Mouse (Mus musculus): Measurements from ENCODE around the gene Pde4a. TPM values are rescaled to one million over a fixed set of nuclear protein-coding genes. Genes with fewer than 3 reads are reported as not detected.
A peak's percentile ranks its signal among the peaks of the same experiment; 100 is the strongest.

Pde4a gene
- total and polyA plus RNA-seq, 2 experiments from 2014 or later: 45.0 to 47.7 TPM

DNA sequence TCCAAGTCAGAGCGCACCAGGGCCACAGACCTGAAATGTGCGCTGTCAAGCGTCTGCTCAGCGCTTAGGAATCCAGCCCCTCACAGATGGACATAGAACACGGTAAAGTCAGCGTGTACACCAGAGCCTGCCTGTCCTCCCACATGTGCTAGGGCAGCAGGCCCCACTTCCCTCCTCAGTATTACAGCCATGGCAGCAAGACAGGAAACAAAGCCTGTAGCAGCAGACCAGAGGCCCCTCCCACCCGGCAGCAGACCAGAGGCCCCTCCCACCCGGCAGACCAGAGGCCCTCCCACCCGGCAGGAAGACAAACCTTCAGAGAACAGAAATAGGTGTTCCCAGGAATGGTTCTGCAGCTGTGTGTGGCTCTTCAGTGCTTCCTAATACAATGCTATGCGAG is 18.8 kb upstream of the Pde4a start:
- Histone ChIP-seq H3K27me3 (ENCODE audit: insufficient read depth, low read length) (no peaks in the 10 kb centered on the region), H3K9ac (replicated peaks; ENCODE audit: low read length) (no peak overlapping the region), H3K4me2 (ENCODE audit: low read depth, low read length) (no peak overlapping the region), H3K27ac (no peak overlapping the region), H3K36me3 (ENCODE audit: insufficient read depth, low read length) (peaks cover 27% of the 10 kb centered on the region; the same call in 1 of the 2 replicates), H3K4me3 (ENCODE audit: low read length) (no peak overlapping the region), H3K4me1 (ENCODE audit: insufficient read depth, low read length) (peaks cover 11% of the 10 kb centered on the region), H3K9me3 (ENCODE audit: low read length) (no peaks in the 10 kb centered on the region)
- ATAC-seq (no peak), DNase-seq (ENCODE audit: low spot score) (no peak)
- 51% methylated on average over 10 of the region's 10 CpGs for WGBS
- TF ChIP-seq CTCF (IDR thresholded peaks at IDR 0.05; ENCODE audit: low read depth): no peak

DNA sequence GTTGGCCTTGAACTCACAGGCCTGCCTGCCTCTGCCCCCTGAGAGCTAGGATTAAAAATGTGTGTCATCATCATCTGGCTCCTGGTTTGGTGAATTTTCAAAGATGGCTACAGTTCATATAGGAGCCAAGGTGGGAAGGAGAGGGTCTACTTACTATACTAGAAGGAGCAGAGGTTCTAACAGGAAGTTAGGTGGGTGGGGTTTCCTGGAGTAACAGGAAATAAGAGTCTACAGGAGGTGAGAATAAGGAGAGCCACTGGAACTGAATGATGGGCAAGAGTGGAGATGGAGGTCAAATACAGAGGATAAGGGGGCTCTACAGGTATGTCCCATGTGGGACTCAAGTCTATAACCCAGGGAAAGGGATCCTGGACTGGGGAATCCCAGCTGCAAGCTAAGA is 17.1 kb upstream of the Pde4a start:
- Histone ChIP-seq H3K9me3 (ENCODE audit: low read length) (no peaks in the 10 kb centered on the region), H3K36me3 (ENCODE audit: insufficient read depth, low read length) (peaks cover 11% of the 10 kb centered on the region; the same call in 1 of the 2 replicates), H3K9ac (replicated peaks; ENCODE audit: low read length) (peak overlapping the region; percentile 77; the same call in 1 of the 2 replicates), H3K4me3 (ENCODE audit: low read length) (peak overlapping the region; percentile 84), H3K4me2 (ENCODE audit: low read depth, low read length) (peak overlapping the region; percentile 70), H3K27ac (no peak overlapping the region), H3K4me1 (ENCODE audit: insufficient read depth, low read length) (peaks cover 11% of the 10 kb centered on the region), H3K27me3 (ENCODE audit: insufficient read depth, low read length) (peaks cover 4% of the 10 kb centered on the region; the same call in 1 of the 2 replicates)
- no peak for ATAC-seq
- no peak for DNase-seq (ENCODE audit: low spot score)
- TF ChIP-seq CTCF (IDR thresholded peaks at IDR 0.05; ENCODE audit: low read depth): no peak

DNA sequence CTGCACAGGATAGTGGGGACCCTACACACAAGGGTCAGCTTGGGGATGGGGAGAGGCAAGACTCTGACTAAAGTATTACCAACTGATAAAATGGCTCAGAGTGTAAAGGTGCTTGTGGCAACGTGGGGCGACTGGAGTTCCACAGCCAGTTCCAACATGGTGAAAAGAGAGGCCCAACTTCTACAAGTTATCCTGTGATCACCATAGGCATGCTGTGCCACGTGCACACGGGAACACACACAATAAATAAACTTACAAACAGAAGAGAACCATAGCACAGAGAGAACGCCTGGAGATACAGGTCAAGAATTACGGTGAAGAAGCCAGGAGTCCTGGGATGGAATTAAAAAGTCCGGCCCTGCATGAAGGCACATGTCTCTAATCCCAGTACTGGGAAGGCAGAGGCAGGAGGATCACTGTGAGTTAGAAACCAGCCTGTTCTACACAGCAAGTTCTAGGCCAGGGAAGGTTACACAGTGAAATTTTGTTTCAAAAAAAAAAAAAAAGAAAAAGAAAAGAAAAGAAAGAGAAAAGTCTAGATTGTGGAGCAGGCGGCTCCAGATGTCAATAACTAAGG is 16.3 kb upstream of the Pde4a start:
- H3K27ac ChIP-seq: peak overlapping the region; percentile 80; the same call in 1 of the 2 replicates
- peak overlapping the region; percentile 84 for H3K4me3 ChIP-seq (ENCODE audit: low read length)
- ATAC-seq (no peak), DNase-seq (ENCODE audit: low spot score) (no peak)
- peak overlapping the region; percentile 70 for H3K4me2 ChIP-seq (ENCODE audit: low read depth, low read length)
- no peaks in the 10 kb centered on the region for H3K9me3 ChIP-seq (ENCODE audit: low read length)
- H3K27me3 ChIP-seq (ENCODE audit: insufficient read depth, low read length): peaks cover 4% of the 10 kb centered on the region; the same call in 1 of the 2 replicates
- peaks cover 11% of the 10 kb centered on the region; the same call in 1 of the 2 replicates for H3K36me3 ChIP-seq (ENCODE audit: insufficient read depth, low read length)
- no peak for TF ChIP-seq CTCF (IDR thresholded peaks at IDR 0.05; ENCODE audit: low read depth)
- WGBS: 13% methylated on average over 8 of the region's 8 CpGs
- H3K4me1 ChIP-seq (ENCODE audit: insufficient read depth, low read length): peaks cover 11% of the 10 kb centered on the region
- H3K9ac ChIP-seq (replicated peaks; ENCODE audit: low read length): peak overlapping the region; percentile 77

DNA sequence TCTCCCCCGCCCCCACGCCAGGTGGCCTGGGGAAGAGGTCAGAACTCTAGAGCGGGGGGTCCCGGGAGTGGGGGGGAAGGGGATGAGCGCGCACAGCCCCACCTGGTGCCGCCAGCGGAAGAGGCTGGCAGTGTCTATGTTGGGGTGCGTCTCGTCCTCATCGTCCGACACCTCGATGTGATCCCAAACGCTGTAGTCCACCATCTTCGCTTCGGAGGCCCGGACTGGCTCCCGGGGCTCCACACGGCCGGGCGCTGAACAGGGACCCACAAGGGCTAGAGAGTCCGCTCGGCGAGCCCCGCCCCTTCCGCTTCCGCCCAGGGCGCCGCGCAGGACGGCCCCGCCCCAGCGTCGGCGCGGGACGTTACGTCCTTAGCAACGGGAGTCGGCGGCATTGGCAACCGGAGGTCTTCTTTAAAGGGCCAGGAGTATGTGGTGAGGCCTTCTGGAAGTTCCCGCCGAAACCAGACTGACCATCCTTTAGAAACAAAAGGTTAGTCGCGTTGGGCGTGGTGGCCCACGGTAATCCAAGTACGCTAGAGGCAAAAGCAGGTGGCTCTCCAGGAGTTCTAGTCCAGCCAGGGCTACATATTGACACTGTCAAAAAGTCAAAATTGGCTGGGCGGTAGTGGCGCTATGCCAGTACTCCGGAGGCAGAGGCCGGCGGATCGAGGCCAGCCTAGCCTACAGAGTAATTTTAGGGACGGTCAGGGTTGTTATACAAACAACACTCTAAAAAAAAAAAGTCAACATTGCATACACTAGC is 15.7 kb upstream of the Pde4a start, which contains the start of gene Cdc37:
Cdc37 (minus strand) TSS at position 329 of the 766 bp plus-strand sequence.
- peak; percentile 98 for ATAC-seq
- TF ChIP-seq CTCF (IDR thresholded peaks at IDR 0.05; ENCODE audit: low read depth): no peak
- H3K36me3 ChIP-seq (ENCODE audit: insufficient read depth, low read length): peaks cover 6% of the 10 kb centered on the region; the same call in 1 of the 2 replicates
- H3K27ac ChIP-seq: peak within 1 kb of the TSS; percentile 80
- H3K9ac ChIP-seq (replicated peaks; ENCODE audit: low read length): peak within 1 kb of the TSS; percentile 77
- H3K9me3 ChIP-seq (ENCODE audit: low read length): no peaks in the 10 kb centered on the region
- peaks cover 11% of the 10 kb centered on the region for H3K4me1 ChIP-seq (ENCODE audit: insufficient read depth, low read length)
- peak; percentile 97 for DNase-seq (ENCODE audit: low spot score)
- peaks cover 4% of the 10 kb centered on the region; the same call in 1 of the 2 replicates for H3K27me3 ChIP-seq (ENCODE audit: insufficient read depth, low read length)
- H3K4me2 ChIP-seq (ENCODE audit: low read depth, low read length): peak within 1 kb of the TSS; percentile 70
- WGBS: 3% methylated on average over 56 of the region's 56 CpGs
- peak within 1 kb of the TSS; percentile 84 for H3K4me3 ChIP-seq (ENCODE audit: low read length)

DNA sequence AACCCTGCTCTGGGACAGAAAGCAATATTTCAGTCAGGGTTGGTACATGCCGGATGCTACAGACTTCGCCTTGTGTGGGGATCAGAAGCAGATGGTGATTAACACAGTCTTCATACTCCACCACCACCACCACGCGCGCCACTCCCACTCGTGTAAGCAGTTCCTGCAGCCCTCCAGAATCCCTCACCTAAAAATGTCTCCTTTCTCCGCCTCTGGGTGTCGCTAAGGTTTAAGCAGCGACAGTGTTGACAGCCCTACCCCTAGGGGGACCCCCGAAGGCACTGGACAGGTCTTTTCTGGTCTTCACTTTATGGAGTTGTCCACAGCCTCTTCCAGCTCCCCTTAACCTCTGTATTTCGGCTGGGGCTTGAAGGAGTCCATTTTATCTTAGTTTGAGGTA is 12.8 kb upstream of the Pde4a start:
- 5% methylated on average over 11 of the region's 11 CpGs for WGBS
- TF ChIP-seq CTCF (IDR thresholded peaks at IDR 0.05; ENCODE audit: low read depth): peak; percentile 84
- Histone ChIP-seq H3K4me3 (ENCODE audit: low read length) (0 out of 2 replicates have a peak overlapping the region, but pooled peaks have one; percentile 1), H3K27me3 (ENCODE audit: insufficient read depth, low read length) (peaks cover 4% of the 10 kb centered on the region; the same call in 1 of the 2 replicates), H3K27ac (no peak overlapping the region), H3K9me3 (ENCODE audit: low read length) (no peaks in the 10 kb centered on the region), H3K36me3 (ENCODE audit: insufficient read depth, low read length) (no peaks in the 10 kb centered on the region), H3K4me1 (ENCODE audit: insufficient read depth, low read length) (peaks cover 11% of the 10 kb centered on the region), H3K9ac (replicated peaks; ENCODE audit: low read length) (no peak overlapping the region), H3K4me2 (ENCODE audit: low read depth, low read length) (peak overlapping the region; percentile 46)
- ATAC-seq: no peak
- peak; percentile 76 for DNase-seq (ENCODE audit: low spot score)

DNA sequence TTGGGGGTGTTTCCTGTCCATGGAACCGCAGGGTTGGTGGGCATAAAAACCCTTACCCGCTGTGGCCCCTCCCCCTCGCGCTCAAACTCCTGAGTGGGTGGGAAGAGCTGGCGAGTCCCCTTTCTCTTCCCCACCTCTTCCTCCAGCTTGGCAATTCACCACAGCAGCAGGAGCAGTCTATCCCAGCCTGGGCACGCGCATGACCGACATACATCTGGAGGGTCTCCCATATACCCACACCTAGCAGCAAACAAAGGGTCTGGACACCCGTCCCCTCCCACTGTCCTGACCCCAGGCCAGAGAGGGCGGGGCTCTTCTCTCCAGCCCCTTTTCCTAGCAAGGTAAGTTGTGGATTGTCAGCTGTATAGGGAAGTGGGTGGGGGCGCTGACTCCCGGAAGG is 12.2 kb upstream of the Pde4a start:
- Histone ChIP-seq H3K9ac (replicated peaks; ENCODE audit: low read length) (no peak overlapping the region), H3K27me3 (ENCODE audit: insufficient read depth, low read length) (peaks cover 4% of the 10 kb centered on the region; the same call in 1 of the 2 replicates), H3K36me3 (ENCODE audit: insufficient read depth, low read length) (no peaks in the 10 kb centered on the region), H3K4me1 (ENCODE audit: insufficient read depth, low read length) (peaks cover 8% of the 10 kb centered on the region), H3K4me3 (ENCODE audit: low read length) (peak overlapping the region; percentile 1), H3K4me2 (ENCODE audit: low read depth, low read length) (peak overlapping the region; percentile 46), H3K9me3 (ENCODE audit: low read length) (no peaks in the 10 kb centered on the region), H3K27ac (no peak overlapping the region)
- ATAC-seq: no peak
- no peak for DNase-seq (ENCODE audit: low spot score)
- no peak for TF ChIP-seq CTCF (IDR thresholded peaks at IDR 0.05; ENCODE audit: low read depth)
- 7% methylated on average over 12 of the region's 12 CpGs for WGBS

Data from hindbrain, postnatal 0 days (tissue).